Comparison of ENCODE assay signal across 17 mouse cellular contexts in genomic region chr10:81466881-81467280, GRCm38 (mm10).
DNase-seq lines count a peak whose midpoint lies in the region; TF ChIP-seq lines count a peak whose summit lies in the region.
"Had no signal": no experiment of that assay in that cellular context is flagged by ENCODE, and none has a peak within 500 bp of the region (broad histone marks: within the 10 kb centered on the region; RNA-seq: fewer than 3 reads in every experiment).

No protein-coding gene starts in this region.

- H3K9me3 ChIP-seq in E14TG2a.4 (ENCODE audit: low read length) = no peaks in the 10 kb centered on the region
- H3K9me3 ChIP-seq: embryonic facial prominence, embryonic 10.5 days; forebrain, embryonic 15.5 days; lung, embryonic 15.5 days; midbrain, embryonic 13.5 days; neural tube, embryonic 15.5 days had no signal

- peaks cover 36% of the 10 kb centered on the region for H3K27me3 ChIP-seq in E14TG2a.4 (ENCODE audit: insufficient read depth, low read length)

- peak; percentile 15 for DNase-seq in cerebellum, adult 8-10 months
- no peak for DNase-seq in cerebellum, adult 11 months
- DNase-seq in kidney, postnatal 10 days = peak; percentile 10
- no peak for DNase-seq in kidney, adult 8-10 months
- DNase-seq in right cerebral cortex, postnatal 14 days = peak; percentile 14
- no peak for DNase-seq in right cerebral cortex, postnatal 36 days (ENCODE audit: low spot score in 2 of 2)
- DNase-seq: adrenal gland, postnatal 36 days; kidney, adult 2 months; kidney, postnatal 36 days; retina, postnatal 1 day had no signal

- H3K4me3 ChIP-seq in E14TG2a.4 (replicated peaks; ENCODE audit: low read length) = peak overlapping the region; percentile 57; the same call in 1 of the 2 replicates
- H3K4me3 ChIP-seq: forebrain, embryonic 15.5 days; lung, embryonic 15.5 days; midbrain, embryonic 13.5 days; myocyte; neural tube, embryonic 15.5 days had no signal

- TF ChIP-seq CTCF in E14TG2a.4 (conservative IDR thresholded peaks at IDR 0.05; ENCODE audit: low read length) = no peak

- peaks cover 82% of the 10 kb centered on the region for H3K4me1 ChIP-seq in E14TG2a.4 (replicated peaks; ENCODE audit: low read depth, low read length)

- H3K36me3 ChIP-seq in E14TG2a.4 (ENCODE audit: insufficient read depth, low read length) = peaks cover 12% of the 10 kb centered on the region
- H3K36me3 ChIP-seq: embryonic facial prominence, embryonic 10.5 days; lung, embryonic 15.5 days had no signal

Comparison
In these comparisons a context has a peak if more than half of its experiments do, and no peak if none do; other contexts are left out.
1. DNase-seq: peak in cerebellum, adult 8-10 months (single experiment), kidney, postnatal 10 days (single experiment) and right cerebral cortex, postnatal 14 days (single experiment); none in cerebellum, adult 11 months (single experiment), kidney, adult 8-10 months (0 of 2) and right cerebral cortex, postnatal 36 days (0 of 2).